ENCODE assay signal across 8 mouse cellular contexts in genomic region chr8:27679164-27679563, GRCm38 (mm10).
DNase-seq lines count a peak whose midpoint lies in the region; ATAC-seq and TF ChIP-seq lines count a peak whose summit lies in the region.

No protein-coding gene starts in this region.

- no peak overlapping the region for H3K4me2 ChIP-seq in embryonic facial prominence, embryonic 11.5 days (ENCODE audit: low read depth, low read length)
- no peak overlapping the region for H3K4me2 ChIP-seq in midbrain, embryonic 14.5 days (ENCODE audit: low read length)

- peak; percentile 84 for ATAC-seq in Patski
- ATAC-seq in embryonic facial prominence, embryonic 11.5 days (replicated peaks; ENCODE audit: insufficient number of reproducible peaks, low FRiP score, low TSS enrichment, low read depth): no peak
- ATAC-seq in midbrain, embryonic 14.5 days (ENCODE audit: low FRiP score, low TSS enrichment): peak; percentile 90

- DNase-seq in adrenal gland, adult (ENCODE audit: inconsistent age in 2 of 2, low spot score in 1 of 2): peak; percentile 7 to 66
- DNase-seq in adrenal gland, adult 2 months: no peak
- DNase-seq in Patski (ENCODE audit: low read depth, low spot score): no peak
- DNase-seq in embryonic facial prominence, embryonic 11.5 days (ENCODE audit: low spot score): peak; percentile 81
- peak; percentile 30 for DNase-seq in induced T-regulatory cell, adult 2 months (ENCODE audit: low read depth)
- peak; percentile 34 for DNase-seq in left cerebral cortex, adult 11 months (ENCODE audit: low spot score)
- DNase-seq in midbrain, embryonic 14.5 days: peak; percentile 90
- DNase-seq in thymus, postnatal 4 days: peak; percentile 15

- in situ Hi-C loops in Patski (cut with MboI; ENCODE audit: low pct_unique_long_range_greater_than_20kb): no loop called here

- no peak overlapping the region for H3K27ac ChIP-seq in embryonic facial prominence, embryonic 11.5 days (replicated peaks; ENCODE audit: low read depth, low read length)
- H3K27ac ChIP-seq in midbrain, embryonic 14.5 days (replicated peaks; ENCODE audit: low read depth, low read length): no peak overlapping the region

- H3K27me3 ChIP-seq in Patski: no peaks in the 10 kb centered on the region
- no peaks in the 10 kb centered on the region for H3K27me3 ChIP-seq in embryonic facial prominence, embryonic 11.5 days (ENCODE audit: control insufficient read depth, insufficient read depth, low read length)
- H3K27me3 ChIP-seq in midbrain, embryonic 14.5 days (ENCODE audit: control insufficient read depth, insufficient read depth, low read length): no peaks in the 10 kb centered on the region

- peak; percentile 75 for TF ChIP-seq CTCF in Patski (IDR thresholded peaks at IDR 0.05)

- H3K4me3 ChIP-seq in embryonic facial prominence, embryonic 11.5 days (ENCODE audit: low read depth, low read length): no peak overlapping the region
- no peak overlapping the region for H3K4me3 ChIP-seq in midbrain, embryonic 14.5 days (replicated peaks; ENCODE audit: low read depth, low read length)

- CTCF ChIA-PET in Patski (lab: Charles Lee): interaction anchor here (1.5 kb wide), 1 partner anchor 11 kb away, joined by 4 read pairs; no protein-coding TSS in a partner anchor

- H3K9me3 ChIP-seq in embryonic facial prominence, embryonic 11.5 days (replicated peaks; ENCODE audit: control insufficient read depth, low read length): no peaks in the 10 kb centered on the region
- H3K9me3 ChIP-seq in midbrain, embryonic 14.5 days (ENCODE audit: control insufficient read depth, low read length): no peaks in the 10 kb centered on the region

- no peak overlapping the region for H3K9ac ChIP-seq in embryonic facial prominence, embryonic 11.5 days (replicated peaks; ENCODE audit: low read length)
- H3K9ac ChIP-seq in midbrain, embryonic 14.5 days (replicated peaks; ENCODE audit: low read length): no peak overlapping the region

- POLR2A ChIA-PET in Patski (lab: Charles Lee): no interaction called here

- 9% methylated on average over 2 of the region's 2 CpGs for WGBS in embryonic facial prominence, embryonic 11.5 days
- WGBS in midbrain, embryonic 14.5 days: 5% methylated on average over 2 of the region's 2 CpGs

- no peaks in the 10 kb centered on the region for H3K36me3 ChIP-seq in embryonic facial prominence, embryonic 11.5 days (replicated peaks; ENCODE audit: control insufficient read depth, insufficient read depth, low read depth, low read length)
- H3K36me3 ChIP-seq in midbrain, embryonic 14.5 days (ENCODE audit: control insufficient read depth, insufficient read depth, low read length): no peaks in the 10 kb centered on the region

- H3K4me1 ChIP-seq in embryonic facial prominence, embryonic 11.5 days (ENCODE audit: control insufficient read depth, insufficient read depth, low read length): no peaks in the 10 kb centered on the region
- no peaks in the 10 kb centered on the region for H3K4me1 ChIP-seq in midbrain, embryonic 14.5 days (ENCODE audit: control insufficient read depth, insufficient read depth, low read length)

Comparison
In these comparisons a context has a peak if more than half of its experiments do, and no peak if none do; other contexts are left out.
1. DNase-seq: peak in adrenal gland, adult (2 of 2), embryonic facial prominence, embryonic 11.5 days (single experiment), induced T-regulatory cell, adult 2 months (single experiment), left cerebral cortex, adult 11 months (single experiment), midbrain, embryonic 14.5 days (single experiment) and thymus, postnatal 4 days (single experiment); none in adrenal gland, adult 2 months (single experiment) and Patski (single experiment).